Mouse (Mus musculus): ENCODE results near the gene Klc1.

GRCm38 (mm10) chr12:111750739-111751138, 7.9 kb upstream of the Klc1 start:
- no peak for TF ChIP-seq CTCF (IDR thresholded peaks at IDR 0.05; ENCODE audit: low read depth, low read length)
- no peak for TF ChIP-seq POLR2A (IDR thresholded peaks at IDR 0.05; ENCODE audit: extremely low read depth, insufficient read depth, low read length)

Measured in liver, adult 2 months (tissue).